Mouse (Mus musculus): ENCODE measurements at regions not wholly inside any gene's neighbourhood (a gene's known extent, or its start where the extent isn't known, plus 50 kb on each side); places are given as distances from the start of the nearest gene placed in this dataset.
"Not testable (repeated sequence)": the region's sequence is repeated elsewhere in the genome, so short reads cannot be mapped to it uniquely, and the experiment has no call there.

DNA sequence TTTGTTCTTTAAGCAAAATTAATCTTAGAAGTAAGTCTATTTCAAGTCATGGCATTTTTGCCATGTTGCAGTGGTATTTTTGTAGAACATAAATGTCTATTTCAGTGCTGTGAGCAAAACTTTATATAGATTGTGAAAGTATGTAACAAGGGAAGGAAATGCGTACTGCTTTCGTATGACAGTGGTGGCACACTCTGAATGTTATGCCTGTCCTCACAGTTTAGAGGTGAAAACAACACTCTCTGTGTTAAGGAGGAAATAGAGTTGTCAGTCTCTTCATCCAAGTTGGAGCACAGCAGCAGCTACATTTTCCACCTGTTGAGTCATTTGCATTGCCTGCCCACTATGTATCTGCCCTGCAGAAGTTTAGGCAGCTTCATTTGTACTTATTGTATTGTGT lies 550.0 kb upstream of the Gm10801 start:
- Histone ChIP-seq H3K9me3 (0 out of 2 replicates have a peak, but pooled peaks cover 4% of the 10 kb centered on the region), H3K36me3 (replicated peaks) (no peaks in the 10 kb centered on the region), H3K27ac (no peak overlapping the region), H3K4me1 (no peaks in the 10 kb centered on the region), H3K9ac (no peak overlapping the region), H3K4me2 (no peak overlapping the region), H3K27me3 (replicated peaks) (no peaks in the 10 kb centered on the region), H3K4me3 (no peak overlapping the region)
- ATAC-seq (replicated peaks), result no peak
- WGBS, result 94% methylated on average over 2 of the region's 2 CpGs

DNA sequence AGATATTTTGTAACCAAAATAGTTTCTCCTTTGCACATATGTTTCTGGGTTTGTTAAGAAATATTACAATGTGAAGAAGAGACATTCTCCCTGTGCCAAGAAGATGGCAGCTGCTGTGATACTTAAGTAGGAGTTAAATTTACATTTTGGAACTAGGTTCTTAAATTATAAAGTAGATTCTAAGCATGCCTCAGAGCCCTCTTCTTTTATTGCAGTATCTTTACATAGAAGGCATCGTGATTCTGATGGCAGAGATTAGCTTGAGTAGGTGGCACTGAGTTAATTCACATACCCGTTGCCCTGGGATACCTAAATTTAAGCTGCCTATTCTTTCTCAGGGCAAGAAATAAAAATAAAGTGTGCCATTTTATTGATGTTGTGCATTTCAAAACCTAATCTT lies 538.6 kb upstream of the Gm10801 start:
- Histone ChIP-seq H3K4me3 (no peak overlapping the region), H3K9me3 (no peaks in the 10 kb centered on the region), H3K27ac (no peak overlapping the region), H3K4me2 (no peak overlapping the region), H3K27me3 (replicated peaks) (no peaks in the 10 kb centered on the region), H3K4me1 (no peaks in the 10 kb centered on the region), H3K36me3 (replicated peaks) (no peaks in the 10 kb centered on the region), H3K9ac (no peak overlapping the region)
- 57% methylated on average over 2 of the region's 2 CpGs for WGBS
- no peak for ATAC-seq (replicated peaks)

DNA sequence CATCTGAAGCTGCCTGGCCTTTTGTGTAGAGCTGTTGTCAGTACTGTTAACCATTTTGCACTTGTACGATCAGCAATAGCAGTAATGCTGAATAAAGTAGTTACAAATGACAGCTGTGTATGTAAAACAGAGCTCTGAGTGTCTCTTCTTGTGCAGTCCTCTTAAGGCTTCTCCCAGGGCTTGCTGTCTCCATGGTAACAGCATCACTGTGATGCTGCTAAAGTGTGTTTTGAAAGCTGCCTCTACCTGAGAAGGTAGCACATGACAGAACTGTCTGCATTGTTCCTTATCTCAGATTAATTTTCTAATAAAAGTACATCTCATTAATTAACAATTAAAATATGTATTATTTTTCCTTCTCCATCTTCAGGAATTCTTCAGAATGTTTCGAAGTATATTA lies 537.4 kb upstream of the Gm10801 start:
- Histone ChIP-seq H3K27me3 (replicated peaks) (no peaks in the 10 kb centered on the region), H3K36me3 (replicated peaks) (no peaks in the 10 kb centered on the region), H3K27ac (no peak overlapping the region), H3K9me3 (no peaks in the 10 kb centered on the region), H3K4me1 (no peaks in the 10 kb centered on the region), H3K4me3 (no peak overlapping the region), H3K4me2 (no peak overlapping the region), H3K9ac (no peak overlapping the region)
- peak; percentile 94 for ATAC-seq (replicated peaks)
- WGBS, result 55% methylated on average over 2 of the region's 2 CpGs

GRCm38 (mm10) chr2:98140461-98140860 lies 521.6 kb upstream of the Gm10801 start:
- H3K4me3 ChIP-seq; H3K4me2 ChIP-seq; H3K9ac ChIP-seq; ATAC-seq (replicated peaks); H3K4me1 ChIP-seq; H3K27me3 ChIP-seq (replicated peaks); H3K36me3 ChIP-seq (replicated peaks); H3K27ac ChIP-seq; H3K9me3 ChIP-seq: not testable (repeated sequence)
- WGBS, result 90% methylated on average over 8 of the region's 8 CpGs

DNA sequence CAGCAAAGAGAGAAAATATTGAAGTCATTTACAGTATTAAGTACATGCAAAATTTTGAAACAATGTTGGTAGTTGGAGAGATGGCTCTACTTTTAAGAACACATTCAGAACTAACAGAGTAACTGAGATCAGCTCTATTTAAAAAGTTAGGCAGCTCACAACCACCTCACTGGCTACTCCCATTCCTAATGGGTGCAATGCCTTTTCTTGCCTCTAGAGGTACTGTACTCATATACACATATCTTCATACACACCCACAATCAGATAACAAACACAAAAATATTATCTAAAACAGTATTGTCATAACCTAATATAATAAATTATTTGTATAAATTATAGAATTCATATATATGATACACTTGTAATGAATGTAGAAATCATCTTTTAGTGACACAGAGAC lies 518.3 kb upstream of the Gm10801 start:
- Histone ChIP-seq H3K4me1 (no peaks in the 10 kb centered on the region), H3K4me2 (no peak overlapping the region), H3K9me3 (no peaks in the 10 kb centered on the region), H3K27me3 (replicated peaks) (no peaks in the 10 kb centered on the region), H3K27ac (no peak overlapping the region), H3K4me3 (no peak overlapping the region), H3K36me3 (replicated peaks) (no peaks in the 10 kb centered on the region), H3K9ac (no peak overlapping the region)
- no peak for ATAC-seq (replicated peaks)
